In genomic region chr6:72122515-72122914, GRCm38 (mm10) we compare ENCODE assay signal across 18 mouse cellular contexts. TPM values are rescaled to one million over a fixed set of nuclear protein-coding genes. Genes with fewer than 3 reads are reported as not detected.
A peak's percentile ranks its signal among the peaks of the same experiment; 100 is the strongest.
DNase-seq lines count a peak whose midpoint lies in the region; ATAC-seq and TF ChIP-seq lines count a peak whose summit lies in the region.
"Had no signal": no experiment of that assay in that cellular context is flagged by ENCODE, and none has a peak within 500 bp of the region (broad histone marks: within the 10 kb centered on the region; RNA-seq: fewer than 3 reads in every experiment).

No protein-coding gene starts in this region.

- 72% methylated on average over 5 of the region's 5 CpGs for WGBS in liver, adult 2 months
- WGBS in liver, embryonic 16.5 days (ENCODE audit: insufficient replicate concordance), result 63% methylated on average over 5 of the region's 5 CpGs
- WGBS in hindbrain, postnatal 0 days, result 71% methylated on average over 5 of the region's 5 CpGs
- WGBS in midbrain, embryonic 10.5 days, result 92% methylated on average over 5 of the region's 5 CpGs

- peaks cover 19% of the 10 kb centered on the region for H3K4me1 ChIP-seq in liver, adult 2 months (ENCODE audit: control insufficient read depth, insufficient read depth, low read length)
- peaks cover 19% of the 10 kb centered on the region for H3K4me1 ChIP-seq in liver, embryonic 16.5 days (ENCODE audit: control insufficient read depth, low read depth, low read length)
- no peaks in the 10 kb centered on the region for H3K4me1 ChIP-seq in hindbrain, postnatal 0 days (ENCODE audit: insufficient read depth, low read length)
- H3K4me1 ChIP-seq in midbrain, embryonic 10.5 days, result no peaks in the 10 kb centered on the region
- H3K4me1 ChIP-seq: embryonic facial prominence, embryonic 12.5 days; forebrain, embryonic 12.5 days had no signal

- H3K27ac ChIP-seq in layer of hippocampus, adult 2 months, result 0 out of 2 replicates have a peak overlapping the region, but pooled peaks have one; percentile 0
- 0 out of 2 replicates have a peak overlapping the region, but pooled peaks have one; percentile 25 for H3K27ac ChIP-seq in liver, adult 2 months (replicated peaks; ENCODE audit: insufficient read depth, low read depth, low read length)
- H3K27ac ChIP-seq in liver, embryonic 16.5 days (ENCODE audit: low read length), result peak overlapping the region; percentile 41; the same call in 1 of the 2 replicates
- H3K27ac ChIP-seq in hindbrain, postnatal 0 days, result no peak overlapping the region
- no peak overlapping the region for H3K27ac ChIP-seq in midbrain, embryonic 10.5 days (replicated peaks)
- H3K27ac ChIP-seq: embryonic facial prominence, embryonic 12.5 days; forebrain, embryonic 12.5 days; heart, embryonic 13.5 days had no signal

- H3K4me2 ChIP-seq in liver, embryonic 16.5 days (ENCODE audit: low read depth, low read length), result no peak overlapping the region
- no peak overlapping the region for H3K4me2 ChIP-seq in hindbrain, postnatal 0 days (ENCODE audit: low read depth, low read length)
- H3K4me2 ChIP-seq: embryonic facial prominence, embryonic 12.5 days; forebrain, embryonic 12.5 days; heart, embryonic 13.5 days had no signal

- peaks cover 39% of the 10 kb centered on the region; the same call in 1 of the 2 replicates for H3K79me2 ChIP-seq in liver, adult 2 months (ENCODE audit: control insufficient read depth, insufficient read depth, low read length)

- TF ChIP-seq POLR2A in liver, adult 2 months (IDR thresholded peaks at IDR 0.05; ENCODE audit: extremely low read depth, insufficient read depth, low read length), result no peak

- H3K9ac ChIP-seq in liver, adult 2 months (ENCODE audit: low read depth, low read length), result 0 out of 2 replicates have a peak overlapping the region, but pooled peaks have one; percentile 1
- H3K9ac ChIP-seq in liver, embryonic 16.5 days (ENCODE audit: low read depth, low read length), result no peak overlapping the region
- H3K9ac ChIP-seq in hindbrain, postnatal 0 days (replicated peaks; ENCODE audit: low read length), result no peak overlapping the region
- H3K9ac ChIP-seq: embryonic facial prominence, embryonic 12.5 days; forebrain, embryonic 12.5 days; forebrain, postnatal 0 days; heart, embryonic 13.5 days had no signal

- no peak for TF ChIP-seq CTCF in layer of hippocampus, adult 2 months (conservative IDR thresholded peaks at IDR 0.05)
- TF ChIP-seq CTCF in liver, adult 2 months (IDR thresholded peaks at IDR 0.05; ENCODE audit: low read depth, low read length), result no peak
- TF ChIP-seq CTCF in hindbrain, postnatal 0 days (IDR thresholded peaks at IDR 0.05; ENCODE audit: low read depth), result no peak

- DNase-seq in layer of hippocampus, adult 2 months (ENCODE audit: low spot score in 2 of 2), result no peak
- no peak for DNase-seq in layer of hippocampus, adult 11-12 months (ENCODE audit: low spot score)
- DNase-seq in liver, adult 2 months (ENCODE audit: extremely low read depth, low read depth, low spot score), result no peak
- DNase-seq in testis, postnatal 14 days (ENCODE audit: low spot score), result peak; percentile 81
- DNase-seq in hindbrain, postnatal 0 days (ENCODE audit: low spot score), result no peak
- no peak for DNase-seq in midbrain, embryonic 10.5 days (ENCODE audit: low spot score)
- DNase-seq: adrenal gland, postnatal 10 days; cerebellum, adult 11 months; cerebellum, adult 8-10 months; cerebellum, postnatal 14 days; forebrain, postnatal 0 days; gastrocnemius, postnatal 36 days; heart, adult 11 months; heart, postnatal 36 days had no signal

- peaks cover 61% of the 10 kb centered on the region for H3K36me3 ChIP-seq in liver, adult 2 months (ENCODE audit: control insufficient read depth, insufficient read depth, low read length)
- peaks cover 25% of the 10 kb centered on the region for H3K36me3 ChIP-seq in liver, embryonic 16.5 days (ENCODE audit: control insufficient read depth, insufficient read depth)
- no peaks in the 10 kb centered on the region for H3K36me3 ChIP-seq in hindbrain, postnatal 0 days (ENCODE audit: insufficient read depth, low read length)
- no peaks in the 10 kb centered on the region for H3K36me3 ChIP-seq in midbrain, embryonic 10.5 days
- H3K36me3 ChIP-seq: embryonic facial prominence, embryonic 12.5 days; forebrain, embryonic 12.5 days had no signal

- no peak for ATAC-seq in liver, embryonic 16.5 days (ENCODE audit: low read depth)
- ATAC-seq in hindbrain, postnatal 0 days, result no peak
- ATAC-seq: forebrain, postnatal 0 days had no signal

- H3K9me3 ChIP-seq in liver, embryonic 16.5 days (replicated peaks; ENCODE audit: control insufficient read depth, low read length), result no peaks in the 10 kb centered on the region
- H3K9me3 ChIP-seq in hindbrain, postnatal 0 days (ENCODE audit: low read length), result no peaks in the 10 kb centered on the region
- no peaks in the 10 kb centered on the region for H3K9me3 ChIP-seq in midbrain, embryonic 10.5 days (replicated peaks)
- H3K9me3 ChIP-seq: embryonic facial prominence, embryonic 12.5 days; forebrain, embryonic 12.5 days; heart, embryonic 13.5 days had no signal

- H3K4me3 ChIP-seq in layer of hippocampus, adult 2 months, result no peak overlapping the region
- H3K4me3 ChIP-seq in liver, adult 2 months (ENCODE audit: insufficient read depth, low read depth, low read length), result no peak overlapping the region
- H3K4me3 ChIP-seq in liver, embryonic 16.5 days (ENCODE audit: low read depth, low read length), result no peak overlapping the region
- H3K4me3 ChIP-seq in hindbrain, postnatal 0 days (ENCODE audit: low read length), result no peak overlapping the region
- no peak overlapping the region for H3K4me3 ChIP-seq in midbrain, embryonic 10.5 days
- H3K4me3 ChIP-seq: embryonic facial prominence, embryonic 12.5 days; forebrain, embryonic 12.5 days; heart, embryonic 13.5 days had no signal

- no peaks in the 10 kb centered on the region for H3K27me3 ChIP-seq in liver, adult 2 months (ENCODE audit: control insufficient read depth, insufficient read depth, low read length)
- no peaks in the 10 kb centered on the region for H3K27me3 ChIP-seq in liver, embryonic 16.5 days (ENCODE audit: control insufficient read depth, insufficient read depth, low read depth, low read length)
- no peaks in the 10 kb centered on the region for H3K27me3 ChIP-seq in hindbrain, postnatal 0 days (ENCODE audit: insufficient read depth, low read length)
- H3K27me3 ChIP-seq in midbrain, embryonic 10.5 days (ENCODE audit: low read depth, poor library complexity, severe bottlenecking), result no peaks in the 10 kb centered on the region
- H3K27me3 ChIP-seq: embryonic facial prominence, embryonic 12.5 days; forebrain, embryonic 12.5 days; heart, embryonic 13.5 days had no signal

RNA-seq across cellular contexts. Expression of gene St3gal5, which starts 25.1 kb away (rescaled TPM):
- total RNA-seq in layer of hippocampus, adult 2 months (2021), result 10 to 100 TPM; 99.3 TPM
- total RNA-seq in liver, adult 2 months (2014; rRNA removed), result 115 and 162 TPM in 2 replicates
- 61.4 and 133 TPM in 2 replicates for polyA plus RNA-seq in liver, adult 2 months (2012; rRNA removed)
- polyA plus RNA-seq in liver, embryonic 16.5 days (2015; fragmentation: Nextera tagmentation; extraction: Ambion mirVana), result 199 and 206 TPM in 2 replicates
- 23.5 and 28.8 TPM in 2 replicates for total RNA-seq in hindbrain, postnatal 0 days (2014; rRNA removed)
- polyA plus RNA-seq in hindbrain, postnatal 0 days (2015; fragmentation: Nextera tagmentation; extraction: Ambion mirVana), result 59.1 and 59.8 TPM in 2 replicates
- polyA plus RNA-seq in midbrain, embryonic 10.5 days (2016; fragmentation: Nextera tagmentation; extraction: Ambion mirVana), result 39.1 and 40.0 TPM in 2 replicates

Comparison
In these comparisons a context has a peak if more than half of its experiments do, and no peak if none do; other contexts are left out.
1. H3K27ac ChIP-seq: peak in layer of hippocampus, adult 2 months (single experiment), liver, adult 2 months (single experiment) and liver, embryonic 16.5 days (single experiment); none in hindbrain, postnatal 0 days (single experiment) and midbrain, embryonic 10.5 days (single experiment).